Mouse (Mus musculus): ENCODE measurements around the gene Eml1. TPM values are rescaled to one million over a fixed set of nuclear protein-coding genes. Genes with fewer than 3 reads are reported as not detected.

Gene Eml1
- polyA plus RNA-seq, 1 experiment: 40.5 TPM

DNA sequence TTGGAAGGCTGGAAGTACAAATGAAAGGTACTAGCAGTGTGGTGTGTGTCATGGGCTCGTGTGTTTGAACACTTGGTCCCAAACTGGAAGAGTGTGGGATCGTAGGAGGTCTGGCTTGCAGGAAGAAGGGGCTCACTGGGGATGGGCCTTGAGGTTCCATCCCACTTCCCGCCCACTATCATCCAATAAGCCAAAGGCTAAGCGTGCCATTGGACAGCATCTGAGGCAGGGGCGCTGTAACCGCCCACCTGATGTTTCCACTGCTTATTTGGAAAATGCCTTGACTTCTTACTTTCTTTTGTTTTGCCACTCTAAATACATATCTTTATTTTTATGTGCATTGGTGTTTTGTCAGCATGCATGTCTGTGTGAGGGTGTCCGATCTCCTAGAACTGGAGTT lies 181.0 kb downstream of the Eml1 start:
- Histone ChIP-seq H3K4me1 (ENCODE audit: control insufficient read depth, insufficient read depth, low read length) (peaks cover 4% of the 10 kb centered on the region), H3K27ac (ENCODE audit: insufficient read depth, low read length) (no peak overlapping the region), H3K4me3 (ENCODE audit: insufficient read depth, low read length) (no peak overlapping the region)
- no peak for TF ChIP-seq POLR2A (IDR thresholded peaks at IDR 0.05; ENCODE audit: low read depth, low read length)
- TF ChIP-seq CTCF (IDR thresholded peaks at IDR 0.05; ENCODE audit: borderline replicate concordance, insufficient read depth, low read length): no peak

DNA sequence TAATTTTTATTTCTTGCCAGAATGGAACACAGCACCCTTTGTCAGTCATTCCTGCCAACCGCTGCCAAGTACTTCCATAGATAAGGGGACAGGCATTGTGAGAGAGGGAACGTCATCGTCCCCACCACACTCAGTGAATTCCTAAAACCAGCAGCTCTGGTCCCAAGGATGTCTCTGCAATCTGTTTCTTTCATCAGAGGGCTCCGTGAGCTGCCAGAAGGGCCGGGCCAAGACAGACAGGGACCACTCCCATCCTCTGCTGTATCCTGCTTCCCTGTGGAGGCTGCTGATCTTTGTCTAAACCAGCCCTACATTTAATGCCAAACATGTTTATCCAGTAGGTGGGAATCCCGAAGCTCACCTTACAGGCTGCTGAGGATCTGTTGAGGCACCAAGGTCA lies 182.3 kb downstream of the Eml1 start:
- TF ChIP-seq CTCF (IDR thresholded peaks at IDR 0.05; ENCODE audit: borderline replicate concordance, insufficient read depth, low read length) (no peak), POLR2A (IDR thresholded peaks at IDR 0.05; ENCODE audit: low read depth, low read length) (no peak)
- Histone ChIP-seq H3K4me1 (ENCODE audit: control insufficient read depth, insufficient read depth, low read length) (peaks cover 4% of the 10 kb centered on the region), H3K27ac (ENCODE audit: insufficient read depth, low read length) (no peak overlapping the region), H3K4me3 (ENCODE audit: insufficient read depth, low read length) (no peak overlapping the region)

DNA sequence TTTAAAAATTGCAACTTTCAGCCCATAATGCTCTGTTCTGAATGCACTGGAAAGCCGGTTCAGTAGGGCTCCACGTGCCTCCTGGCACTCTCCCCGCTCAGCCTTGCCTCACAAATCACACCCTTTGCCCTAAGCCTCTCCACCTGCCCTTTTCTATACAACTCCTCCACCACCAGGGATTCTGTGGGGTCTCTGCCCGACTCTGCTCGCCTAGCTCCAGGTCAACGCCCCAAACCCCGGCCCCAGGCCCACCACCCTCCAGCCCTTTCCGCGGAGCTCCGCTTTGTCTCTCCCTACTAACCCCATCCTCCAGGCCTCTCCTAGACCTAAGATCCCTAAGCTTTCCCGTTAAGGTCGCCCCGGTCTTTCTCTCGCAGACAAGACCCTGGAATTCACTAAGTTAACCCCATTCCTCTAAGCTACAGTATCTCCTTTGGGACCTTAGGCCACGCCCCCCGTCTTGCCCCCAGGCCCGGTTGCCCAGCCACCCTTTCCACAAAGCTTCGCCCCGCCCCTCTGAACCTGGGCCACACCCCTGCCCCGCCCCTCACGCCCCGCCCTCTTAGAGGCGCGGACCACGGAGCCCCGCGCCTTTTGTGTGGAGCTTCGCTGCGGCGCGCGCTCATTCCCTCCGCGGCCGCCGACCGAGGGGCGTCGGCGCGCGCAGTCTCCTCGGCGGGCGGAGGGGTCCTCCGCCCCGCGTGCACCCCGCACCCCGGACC lies 183.5 kb downstream of the Eml1 start, which contains the start of gene Evl:
Gene Evl, plus strand, starts transcription at position 601 of the 722 bp plus-strand sequence.
- Histone ChIP-seq H3K4me1 (ENCODE audit: control insufficient read depth, insufficient read depth, low read length) (peaks cover 4% of the 10 kb centered on the region), H3K4me3 (ENCODE audit: insufficient read depth, low read length) (peak within 1 kb of the TSS; percentile 69), H3K27ac (ENCODE audit: insufficient read depth, low read length) (no peak within 1 kb of the TSS)
- TF ChIP-seq CTCF (IDR thresholded peaks at IDR 0.05; ENCODE audit: borderline replicate concordance, insufficient read depth, low read length) (no peak), POLR2A (IDR thresholded peaks at IDR 0.05; ENCODE audit: low read depth, low read length) (peak; percentile 78)

DNA sequence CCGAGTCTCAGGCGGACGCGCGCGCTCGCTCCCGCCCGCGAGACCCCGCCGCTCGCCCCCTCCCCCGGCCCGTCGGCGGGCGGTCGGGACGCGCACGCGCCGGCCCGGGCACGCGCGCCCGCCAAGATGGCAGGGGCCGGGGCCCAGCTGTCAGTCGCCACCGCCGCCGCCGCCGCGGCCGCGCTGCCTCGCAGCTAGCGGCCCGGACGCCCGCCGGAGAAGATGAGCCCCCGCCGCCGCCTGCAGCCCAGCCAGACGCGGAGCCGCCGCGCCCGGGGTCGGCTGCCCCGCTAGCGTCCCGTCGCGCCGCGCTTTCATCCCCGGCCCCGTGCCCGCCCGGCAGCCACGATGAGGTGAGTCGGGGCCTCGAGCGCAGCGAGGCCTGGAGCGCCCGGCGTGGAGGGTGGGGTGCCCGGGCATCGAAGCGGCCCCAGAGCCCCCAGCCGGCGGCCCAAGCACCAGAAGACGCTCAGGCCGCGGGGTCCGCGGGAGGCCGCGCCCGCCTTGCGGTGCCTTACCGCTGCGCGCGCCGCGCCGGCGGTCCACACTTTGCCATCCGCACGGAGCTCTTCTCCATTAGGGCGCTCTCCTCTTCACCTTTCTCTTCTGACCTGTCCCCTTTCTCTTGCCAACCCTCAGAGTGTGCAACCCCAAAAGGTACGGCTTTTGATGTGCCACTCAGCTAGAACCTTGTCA lies 184.3 kb downstream of the Eml1 start:
- H3K4me1 ChIP-seq (ENCODE audit: control insufficient read depth, insufficient read depth, low read length): peaks cover 4% of the 10 kb centered on the region
- no peak overlapping the region for H3K27ac ChIP-seq (ENCODE audit: insufficient read depth, low read length)
- TF ChIP-seq CTCF (IDR thresholded peaks at IDR 0.05; ENCODE audit: borderline replicate concordance, insufficient read depth, low read length) (no peak), POLR2A (IDR thresholded peaks at IDR 0.05; ENCODE audit: low read depth, low read length) (0 out of 2 replicates have a peak, but pooled peaks have one; percentile 0)
- H3K4me3 ChIP-seq (ENCODE audit: insufficient read depth, low read length): peak overlapping the region; percentile 69

- H3K4me3 ChIP-seq (ENCODE audit: insufficient read depth, low read length): no peak overlapping the region
- H3K27ac ChIP-seq (ENCODE audit: insufficient read depth, low read length): no peak overlapping the region
- H3K4me1 ChIP-seq (ENCODE audit: control insufficient read depth, insufficient read depth, low read length): peaks cover 4% of the 10 kb centered on the region
- TF ChIP-seq CTCF (IDR thresholded peaks at IDR 0.05; ENCODE audit: borderline replicate concordance, insufficient read depth, low read length): no peak
- no peak for TF ChIP-seq POLR2A (IDR thresholded peaks at IDR 0.05; ENCODE audit: low read depth, low read length)
Measured at GRCm38 (mm10) chr12:108558194-108558593, 187.4 kb downstream of the Eml1 start.

GRCm38 (mm10) chr12:108563238-108563637 lies 192.5 kb downstream of the Eml1 start:
- Histone ChIP-seq H3K4me1 (ENCODE audit: control insufficient read depth, insufficient read depth, low read length) (no peaks in the 10 kb centered on the region), H3K4me3 (ENCODE audit: insufficient read depth, low read length) (no peak overlapping the region), H3K27ac (ENCODE audit: insufficient read depth, low read length) (no peak overlapping the region)
- TF ChIP-seq POLR2A (IDR thresholded peaks at IDR 0.05; ENCODE audit: low read depth, low read length): no peak
- TF ChIP-seq CTCF (IDR thresholded peaks at IDR 0.05; ENCODE audit: borderline replicate concordance, insufficient read depth, low read length): no peak

DNA sequence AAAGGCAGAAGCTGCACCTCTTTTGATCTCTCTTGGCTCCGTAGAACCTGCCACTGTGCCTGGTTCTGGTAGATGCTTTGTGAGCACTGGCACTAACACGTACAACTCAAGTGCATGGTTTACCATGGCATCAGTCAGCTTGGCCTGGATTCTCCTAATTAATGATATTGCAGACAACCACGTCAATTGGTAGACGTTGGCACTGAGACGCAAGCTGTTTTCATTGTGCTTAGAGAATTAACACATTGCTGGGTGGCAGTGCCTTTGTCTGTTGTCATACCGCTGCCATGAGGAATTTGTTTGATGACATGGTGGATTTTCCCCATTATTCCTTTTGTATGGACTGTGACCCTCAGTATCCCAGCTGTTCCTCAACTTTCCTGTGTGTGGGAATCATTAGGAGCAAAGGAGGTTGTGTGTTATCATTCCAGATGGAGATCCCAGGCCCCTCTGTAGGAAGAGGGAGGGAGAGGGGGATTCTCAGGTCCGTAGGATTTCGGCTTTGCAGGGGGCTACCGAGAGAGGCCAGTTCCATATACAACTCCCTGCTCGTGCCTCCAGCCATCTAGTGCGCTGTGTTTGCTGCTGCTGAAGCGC lies 194.3 kb downstream of the Eml1 start:
- Histone ChIP-seq H3K4me1 (ENCODE audit: control insufficient read depth, insufficient read depth, low read length) (no peaks in the 10 kb centered on the region), H3K4me3 (ENCODE audit: insufficient read depth, low read length) (no peak overlapping the region), H3K27ac (ENCODE audit: insufficient read depth, low read length) (no peak overlapping the region)
- TF ChIP-seq CTCF (IDR thresholded peaks at IDR 0.05; ENCODE audit: borderline replicate concordance, insufficient read depth, low read length) (no peak), POLR2A (IDR thresholded peaks at IDR 0.05; ENCODE audit: low read depth, low read length) (no peak)

DNA sequence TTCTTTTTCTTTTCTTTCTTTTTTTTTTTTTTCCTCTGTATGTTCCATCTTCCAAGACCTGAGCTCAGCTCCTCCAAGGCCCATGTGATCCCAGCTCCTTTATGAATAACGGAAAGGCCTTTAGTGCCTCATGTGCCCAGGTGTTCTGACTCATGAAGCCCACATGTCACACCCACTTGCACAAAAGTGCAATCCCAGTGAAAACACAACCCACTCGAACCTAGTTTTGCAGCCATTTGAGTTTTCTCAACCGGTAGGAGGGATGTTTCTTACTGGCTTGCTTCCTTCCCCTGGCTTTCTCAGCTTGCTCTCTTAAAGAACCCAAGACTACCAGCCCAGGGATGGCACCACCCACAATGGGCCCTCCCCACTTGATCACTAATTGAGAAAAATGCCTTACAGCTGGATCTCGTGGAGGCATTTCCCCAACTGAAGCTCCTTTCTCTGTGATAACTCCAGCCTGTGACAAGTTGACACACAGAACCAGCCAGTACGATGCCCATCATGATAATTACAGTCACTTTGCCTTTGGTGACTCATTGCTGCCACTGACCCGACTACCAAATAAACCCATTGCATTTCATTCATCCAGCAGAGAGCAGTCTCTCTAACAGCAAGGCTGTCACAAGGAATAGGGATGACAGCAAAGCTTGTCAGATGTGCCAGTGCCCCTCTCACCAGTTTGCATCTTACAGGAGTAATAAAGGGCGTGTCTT lies 208.6 kb downstream of the Eml1 start:
- no peak overlapping the region for H3K4me3 ChIP-seq (ENCODE audit: insufficient read depth, low read length)
- H3K27ac ChIP-seq (ENCODE audit: insufficient read depth, low read length): no peak overlapping the region
- TF ChIP-seq CTCF (IDR thresholded peaks at IDR 0.05; ENCODE audit: borderline replicate concordance, insufficient read depth, low read length) (no peak), POLR2A (IDR thresholded peaks at IDR 0.05; ENCODE audit: low read depth, low read length) (no peak)
- H3K4me1 ChIP-seq (ENCODE audit: control insufficient read depth, insufficient read depth, low read length): no peaks in the 10 kb centered on the region

- Histone ChIP-seq H3K27ac (ENCODE audit: insufficient read depth, low read length) (no peak overlapping the region), H3K4me3 (ENCODE audit: insufficient read depth, low read length) (no peak overlapping the region), H3K4me1 (ENCODE audit: control insufficient read depth, insufficient read depth, low read length) (no peaks in the 10 kb centered on the region)
- no peak for TF ChIP-seq POLR2A (IDR thresholded peaks at IDR 0.05; ENCODE audit: low read depth, low read length)
- no peak for TF ChIP-seq CTCF (IDR thresholded peaks at IDR 0.05; ENCODE audit: borderline replicate concordance, insufficient read depth, low read length)
Measured at GRCm38 (mm10) chr12:108583775-108584174, 213.0 kb downstream of the Eml1 start.

Other genes with a start within 250 kb of the Eml1 start
- 66.6 and 73.7 TPM in 2 replicates for gene Setd3, start 191.6 kb upstream of the Eml1 start, polyA plus RNA-seq (2011; ENCODE audit: insufficient read length, low read depth, missing spikeins)
- gene Ccnk, start 191.4 kb upstream of the Eml1 start, polyA plus RNA-seq (2011; ENCODE audit: insufficient read length, low read depth, missing spikeins): 31.0 and 35.6 TPM in 2 replicates
- 1.6 and 2.7 TPM in 2 replicates for gene Ccdc85c, start 95.5 kb upstream of the Eml1 start, polyA plus RNA-seq (2011; ENCODE audit: insufficient read length, low read depth, missing spikeins)
- gene Hhipl1, start 64.7 kb upstream of the Eml1 start, polyA plus RNA-seq (2011; ENCODE audit: insufficient read length, low read depth, missing spikeins): 4.8 and 5.0 TPM in 2 replicates
- 1.8 and 3.4 TPM in 2 replicates for gene Cyp46a1, start 36.6 kb upstream of the Eml1 start, polyA plus RNA-seq (2011; ENCODE audit: insufficient read length, low read depth, missing spikeins)
- 58.7 and 80.6 TPM in 2 replicates for gene Evl, start 183.8 kb downstream of the Eml1 start, polyA plus RNA-seq (2011; ENCODE audit: insufficient read length, low read depth, missing spikeins)

Data from embryonic fibroblast, embryonic 13.5 days (primary cell).